Mouse (Mus musculus) small intestine, adult 2 months (tissue): ENCODE results near the gene Ccdc154.

Source experiments
- CTCF ChIP-seq: fragments of 200-500 bp; IDR thresholded peaks from 2 replicates; pipeline ENCODE4 v1.5.1; 2012; ENCODE audit warnings: low read depth, mild to moderate bottlenecking, control low read depth, inconsistent platforms, low read length, moderate library complexity, mixed read lengths; ENCODE audit not compliant: insufficient replicate concordance, insufficient read length; ENCODE audit errors: extremely low read depth
- POLR2A ChIP-seq: fragments of 200-500 bp; IDR thresholded peaks from 2 replicates; pipeline ENCODE4 v1.6.1; 2012; ENCODE audit warnings: low read depth, mild to moderate bottlenecking, control low read depth, inconsistent platforms, low read length, moderate library complexity

- TF ChIP-seq POLR2A (no peak), CTCF (peak; percentile 42; the same call in 1 of the 2 replicates)
These were observed 38.3 kb upstream of the Ccdc154 start for GRCm38 (mm10) chr17:25123979-25124378.
